Mouse (Mus musculus): ENCODE results near the gene Ctla4.
A peak's percentile ranks its signal among the peaks of the same experiment; 100 is the strongest.

Gene Ctla4

GRCm38 (mm10) chr1:60865167-60865566 is 21.6 kb upstream of the Ctla4 start:
- DNase-seq (ENCODE audit: low spot score in 2 of 2) = no peak

DNA sequence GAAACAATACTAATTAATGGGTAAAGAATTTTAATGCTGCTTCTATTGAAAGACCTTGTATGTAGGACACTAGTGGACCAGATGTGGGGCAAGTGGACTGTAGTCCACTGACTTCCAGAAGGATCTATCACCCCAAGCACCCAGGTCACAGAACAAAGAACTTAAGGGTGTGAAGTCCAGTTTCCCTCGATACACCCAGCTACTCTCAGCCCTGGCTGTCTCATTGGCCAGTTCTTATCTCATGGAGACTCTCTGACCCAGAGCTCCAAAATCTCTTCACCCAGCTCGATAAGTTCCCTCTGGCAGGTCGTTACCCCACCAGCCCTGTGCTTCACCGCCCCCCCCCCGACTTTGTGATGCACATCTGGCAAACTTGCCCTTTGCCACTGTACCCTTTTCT is 20.8 kb upstream of the Ctla4 start:
- no peak for DNase-seq (ENCODE audit: low spot score in 2 of 2)

- peak; percentile 25 to 63 for DNase-seq (ENCODE audit: low spot score in 2 of 2)
Measured at GRCm38 (mm10) chr1:60868333-60869277, 18.2 kb upstream of the Ctla4 start.

GRCm38 (mm10) chr1:60875267-60875666 is 11.5 kb upstream of the Ctla4 start:
- no peak for DNase-seq (ENCODE audit: low spot score in 2 of 2)

- peak; percentile 18 to 32 for DNase-seq (ENCODE audit: low spot score in 2 of 2)
Measured at GRCm38 (mm10) chr1:60880116-60880867, 6.5 kb upstream of the Ctla4 start.

DNA sequence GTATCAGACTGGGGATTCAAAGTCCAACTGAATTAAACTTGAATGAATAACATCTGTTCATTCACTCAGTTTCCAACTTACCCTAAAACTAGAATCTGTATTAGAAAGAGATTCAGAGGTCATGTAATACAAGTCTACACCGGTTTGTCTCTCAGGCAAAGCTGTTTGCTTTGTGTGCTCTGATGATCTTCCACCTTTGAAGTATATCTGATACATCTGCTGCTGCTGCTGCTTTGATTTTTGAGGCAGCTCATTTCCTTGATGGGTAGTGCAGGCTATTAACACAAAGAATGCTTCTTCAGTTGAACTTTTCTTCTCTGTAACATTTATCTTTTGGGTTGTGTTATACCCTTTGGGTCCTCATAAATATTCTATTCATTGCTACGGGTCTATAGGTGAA is 4.0 kb upstream of the Ctla4 start:
- DNase-seq (ENCODE audit: low spot score in 2 of 2) = peak in 1 of 2 experiments; percentile 21

GRCm38 (mm10) chr1:60883279-60883678 is 3.5 kb upstream of the Ctla4 start:
- no peak for DNase-seq (ENCODE audit: low spot score in 2 of 2)

DNA sequence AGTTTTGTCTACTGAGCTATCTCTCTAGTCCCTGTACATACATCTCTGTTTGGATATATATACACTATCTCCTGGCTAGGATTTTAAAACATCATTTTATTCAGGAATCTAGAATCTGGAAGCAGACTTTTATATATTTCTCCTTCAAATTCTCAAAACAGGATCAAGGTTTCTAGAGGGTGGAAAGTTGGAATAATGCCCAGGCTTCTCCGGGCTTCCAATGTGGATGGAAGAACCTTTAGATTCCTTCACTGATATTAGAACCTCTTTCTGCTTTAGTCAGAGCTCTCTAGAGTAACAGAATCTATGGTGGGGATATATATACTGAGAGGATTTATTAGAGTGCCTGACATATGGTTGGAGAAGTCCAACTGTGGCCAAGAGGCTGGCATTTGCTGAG is 2.2 kb upstream of the Ctla4 start:
- DNase-seq (ENCODE audit: low spot score in 2 of 2) = no peak

DNA sequence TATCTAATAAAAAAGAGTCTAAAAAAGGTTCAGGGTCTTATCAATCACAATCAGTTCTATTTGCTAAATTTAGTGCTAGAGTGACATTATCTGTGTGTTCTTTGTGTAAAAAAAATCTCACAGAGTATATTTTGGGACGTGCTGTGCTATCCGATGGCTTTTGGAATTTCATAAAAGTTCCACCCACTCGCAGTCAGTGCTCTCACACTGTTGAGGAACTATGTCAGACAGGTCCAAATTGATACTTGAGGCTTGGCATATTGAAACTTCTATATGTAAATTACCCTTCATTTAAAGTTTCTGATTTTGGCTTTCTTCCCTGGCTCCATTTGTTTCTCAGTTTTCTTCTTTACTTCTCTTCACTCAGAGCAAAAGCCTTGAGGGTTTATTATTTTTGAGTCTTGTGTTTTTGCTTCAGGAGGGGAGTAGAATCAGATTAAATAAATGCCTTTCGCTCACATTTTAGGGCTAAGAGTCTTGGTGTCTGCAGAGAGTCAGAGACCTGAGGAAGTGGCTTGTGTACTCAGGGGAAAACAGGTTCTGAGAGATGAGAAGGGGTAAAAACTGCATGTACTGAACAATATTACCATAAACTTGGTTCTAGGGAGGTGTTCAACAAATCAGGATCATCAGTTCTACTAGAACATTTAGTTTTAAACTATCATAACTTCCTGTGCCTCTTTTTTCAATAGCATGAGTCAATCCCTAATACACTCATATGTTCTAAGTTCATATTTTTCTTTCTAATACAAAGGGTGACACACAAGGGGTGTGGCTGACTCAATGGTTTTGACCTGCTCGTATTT is 11.5 kb downstream of the Ctla4 start:
- no peak for DNase-seq (ENCODE audit: low spot score in 2 of 2)

DNA sequence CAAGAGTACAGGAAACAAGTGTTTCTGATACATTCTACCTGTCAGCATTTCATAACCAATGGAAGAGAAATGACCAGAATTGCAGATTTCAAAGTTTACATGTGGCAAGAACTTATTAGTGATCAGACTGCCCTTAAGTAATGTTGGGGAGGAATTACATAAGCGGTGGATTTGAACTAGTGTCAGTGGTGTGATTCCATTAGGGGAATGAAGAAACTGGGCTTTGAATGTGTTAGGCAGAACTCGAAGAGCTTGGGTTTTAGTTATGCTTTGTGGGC is 12.1 kb downstream of the Ctla4 start:
- DNase-seq (ENCODE audit: low spot score in 2 of 2) = no peak

GRCm38 (mm10) chr1:60899244-60899643 is 12.4 kb downstream of the Ctla4 start:
- no peak for DNase-seq (ENCODE audit: low spot score in 2 of 2)

DNA sequence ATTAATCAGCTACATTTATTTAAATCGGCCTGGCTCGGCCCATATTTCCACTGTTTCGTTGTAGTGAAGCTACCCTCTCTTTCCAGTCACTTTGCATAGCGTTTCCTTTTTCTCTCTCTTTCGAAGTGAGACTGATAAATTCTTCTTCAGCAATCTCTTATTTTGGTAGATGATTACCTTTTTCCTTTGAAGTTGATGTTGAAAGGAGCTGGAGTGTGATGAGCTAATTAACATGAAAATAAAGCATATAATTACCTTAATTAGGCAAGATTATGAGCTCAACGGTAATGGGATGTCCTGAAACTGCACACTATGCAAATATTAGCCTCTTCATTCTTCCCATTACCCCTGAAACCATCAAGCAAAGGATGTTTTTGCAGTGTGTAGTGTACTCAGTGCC is 15.7 kb downstream of the Ctla4 start:
- DNase-seq (ENCODE audit: low spot score in 2 of 2) = no peak

- DNase-seq (ENCODE audit: low spot score in 2 of 2) = no peak
Measured at GRCm38 (mm10) chr1:60903126-60903525, 16.3 kb downstream of the Ctla4 start.

- DNase-seq (ENCODE audit: low spot score in 2 of 2) = no peak
Measured at GRCm38 (mm10) chr1:60904456-60904978, 17.7 kb downstream of the Ctla4 start.

DNA sequence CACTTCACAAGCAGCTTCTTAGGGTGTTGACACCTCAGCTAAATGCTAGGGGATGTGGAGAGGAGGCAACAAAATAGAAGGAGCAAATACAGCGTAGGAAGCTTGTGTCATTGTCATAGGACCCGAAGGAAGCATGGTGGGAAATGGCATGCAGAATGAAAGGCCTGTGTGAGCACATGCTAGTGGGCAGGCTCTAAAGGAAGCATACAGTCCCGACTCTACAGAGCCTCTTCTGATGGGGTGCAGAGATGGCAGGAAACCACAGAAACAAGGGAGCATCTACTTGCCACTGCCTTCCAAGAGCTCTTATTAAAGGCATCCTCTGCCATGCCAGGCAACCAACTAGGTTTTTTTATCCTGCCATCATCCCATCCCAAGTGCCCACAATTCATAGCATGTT is 20.7 kb downstream of the Ctla4 start:
- DNase-seq (ENCODE audit: low spot score in 2 of 2) = peak in 1 of 2 experiments; percentile 26

DNA sequence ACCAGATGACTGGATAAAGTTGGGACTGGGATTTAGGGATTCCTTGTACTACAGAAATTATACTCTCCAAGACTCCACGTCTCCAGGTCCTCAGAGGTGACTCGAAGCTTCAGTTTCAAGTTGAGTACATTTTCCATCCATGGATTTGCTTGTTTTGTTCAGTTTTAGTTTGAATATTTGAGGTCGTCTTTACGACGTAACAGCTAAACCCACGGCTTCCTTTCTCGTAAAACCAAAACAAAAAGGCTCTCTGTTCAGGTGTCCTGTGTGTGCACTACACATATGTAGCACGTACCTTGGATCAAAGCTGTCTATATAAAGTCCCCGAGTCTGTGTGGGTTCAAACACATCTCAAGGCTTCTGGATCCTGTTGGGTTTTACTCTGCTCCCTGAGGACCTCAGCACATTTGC is 22.0 kb downstream of the Ctla4 start:
- DNase-seq (ENCODE audit: low spot score in 2 of 2) = peak; percentile 16 to 22

GRCm38 (mm10) chr1:60909746-60910145 is 22.9 kb downstream of the Ctla4 start:
- DNase-seq (ENCODE audit: low spot score in 2 of 2) = no peak

DNA sequence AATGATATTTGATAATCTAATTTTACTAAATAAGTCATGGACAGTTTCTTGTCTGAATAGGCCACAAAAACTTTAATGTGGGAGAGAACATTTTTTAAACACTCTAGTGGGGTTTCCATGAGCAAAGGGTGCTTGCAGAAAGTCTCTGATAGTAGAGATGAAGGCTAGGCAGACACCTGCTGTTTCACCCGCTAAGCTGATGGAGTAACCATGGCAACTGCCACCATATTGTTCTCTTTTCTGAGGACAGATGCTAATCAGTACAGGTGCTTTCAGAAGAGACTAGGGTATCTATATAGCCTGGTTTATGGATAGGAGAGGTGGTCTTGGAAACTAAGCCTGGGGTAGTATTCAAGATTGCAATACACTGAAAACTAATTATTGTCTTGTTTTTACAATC is 24.0 kb downstream of the Ctla4 start:
- DNase-seq (ENCODE audit: low spot score in 2 of 2) = peak; percentile 66 to 68

DNA sequence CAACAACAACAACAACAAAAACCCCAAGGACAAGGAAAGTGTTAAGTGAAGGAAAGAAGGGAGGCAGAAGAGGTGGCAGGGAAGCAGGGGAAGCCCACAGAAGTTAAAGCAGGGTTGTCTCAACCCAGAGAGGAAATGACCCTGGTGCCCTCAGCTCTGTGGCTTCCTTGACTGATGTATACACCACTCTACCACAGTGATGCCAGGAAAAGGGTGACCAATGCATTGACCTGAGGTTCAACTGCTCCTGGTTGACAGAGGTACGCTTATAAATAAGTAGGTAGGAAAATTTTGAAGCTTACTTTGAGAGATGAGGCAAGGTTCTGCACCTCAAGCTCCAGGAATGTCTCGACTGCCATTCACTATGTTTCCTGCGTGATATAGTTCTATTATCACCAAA is 24.8 kb downstream of the Ctla4 start:
- no peak for DNase-seq (ENCODE audit: low spot score in 2 of 2)

- no peak for DNase-seq (ENCODE audit: low spot score in 2 of 2)
Measured at GRCm38 (mm10) chr1:60913305-60913704, 26.5 kb downstream of the Ctla4 start.

DNA sequence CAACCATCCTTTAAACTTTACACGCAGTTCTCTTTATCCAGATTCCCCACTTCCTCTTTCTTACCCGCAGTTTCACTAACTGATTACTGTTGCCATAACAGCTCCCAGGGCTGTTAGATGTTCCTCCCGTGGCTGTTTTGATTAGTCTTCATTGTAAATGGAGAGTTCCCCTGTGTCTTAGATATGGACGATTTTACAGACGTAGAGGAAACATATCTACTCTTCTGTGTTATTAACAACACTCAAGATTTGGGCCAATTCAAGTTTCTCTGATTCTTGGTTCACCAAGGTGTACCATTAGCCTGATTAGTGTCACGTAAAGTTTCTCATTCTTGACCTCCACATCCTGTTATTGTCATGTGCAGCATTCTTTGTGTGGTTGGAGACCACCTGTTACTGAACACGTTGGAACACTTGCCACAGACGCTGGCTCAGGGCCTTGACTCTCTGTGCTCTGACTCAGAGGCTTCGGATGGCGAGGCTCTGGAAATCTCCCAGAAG is 29.5 kb downstream of the Ctla4 start:
- DNase-seq (ENCODE audit: low spot score in 2 of 2) = peak; percentile 29 to 38

All from thymus, postnatal 10 days (tissue).